Mouse (Mus musculus) kidney, embryonic 14.5 days (tissue): Measurements from ENCODE around the gene Ergic1. TPM values are rescaled to one million over a fixed set of nuclear protein-coding genes. Genes with fewer than 3 reads are reported as not detected.
A peak's percentile ranks its signal among the peaks of the same experiment; 100 is the strongest.

Source experiments
- ATAC-seq: fragments of 200-750 bp; cut with Nextera tagmentation; 2 replicates; pipeline ENCODE4 v1.8.0; 2017; ENCODE audit warnings: moderate number of reproducible peaks, mild to moderate bottlenecking, moderate TSS enrichment, moderate library complexity; ENCODE audit not compliant: low FRiP score, low TSS enrichment
- H3K27ac ChIP-seq: fragments of 300-500 bp; sonication (generic); 2 replicates; pipeline ENCODE4 v1.5.1; 2014; ENCODE audit warnings: low read depth, mild to moderate bottlenecking, low read length, moderate library complexity, mixed read lengths
- H3K27me3 ChIP-seq: fragments of 300-500 bp; sonication (generic); 2 replicates; pipeline ENCODE4 v1.6.1; 2014; ENCODE audit warnings: mild to moderate bottlenecking, low read length; ENCODE audit not compliant: control insufficient read depth, insufficient read depth
- H3K36me3 ChIP-seq: fragments of 300-500 bp; sonication (generic); 2 replicates; pipeline ENCODE4 v1.6.1; 2014; ENCODE audit warnings: low read length, mixed read lengths; ENCODE audit not compliant: control insufficient read depth, insufficient read depth
- H3K4me1 ChIP-seq: fragments of 300-500 bp; sonication (generic); 2 replicates; pipeline ENCODE4 v1.6.1; 2014; ENCODE audit warnings: low read length, mixed read lengths; ENCODE audit not compliant: control insufficient read depth, insufficient read depth
- H3K4me2 ChIP-seq: fragments of 300-500 bp; sonication (generic); replicated peaks from 2 replicates; pipeline ENCODE4 v1.6.1; 2014; ENCODE audit warnings: low read depth, mild to moderate bottlenecking, low read length
- H3K4me3 ChIP-seq: fragments of 300-500 bp; sonication (generic); 2 replicates; pipeline ENCODE4 v1.5.1; 2014; ENCODE audit warnings: mild to moderate bottlenecking, low read length
- H3K9ac ChIP-seq: fragments of 300-500 bp; sonication (generic); 2 replicates; pipeline ENCODE4 v1.6.1; 2014; ENCODE audit warnings: low read depth, mild to moderate bottlenecking, low read length, moderate library complexity
- H3K9me3 ChIP-seq: fragments of 300-500 bp; sonication (generic); 2 replicates; pipeline ENCODE4 v1.6.1; 2016; ENCODE audit warnings: low read length; ENCODE audit not compliant: control insufficient read depth
- WGBS: fragments of 180-500 bp; shearing (Covaris S2); extraction: QIAGEN DNeasy Blood & Tissue Kit; methylation state at CpG from one replicate; pipeline ENCODE4 v1.1.7; 2014; 5-methylcytosine and 5-hydroxymethylcytosine counted together
- polyA plus RNA-seq: library from polyadenylated mRNA; unstranded; fragments of >200 nt; fragmentation: Nextera tagmentation; extraction: Ambion mirVana; gene quantifications from 2 replicates; pipeline ENCODE4 v1.2.1, GENCODE M21; 2014

Gene Ergic1
- polyA plus RNA-seq, 1 experiment from 2014 or later: 150 TPM

GRCm38 (mm10) chr17:26575786-26576690 lies 14.7 kb downstream of the Ergic1 start:
- Histone ChIP-seq H3K4me1 (no peaks in the 10 kb centered on the region), H3K4me2 (no peak overlapping the region), H3K9ac (no peak overlapping the region), H3K36me3 (peaks cover 17% of the 10 kb centered on the region), H3K4me3 (no peak overlapping the region), H3K9me3 (no peaks in the 10 kb centered on the region), H3K27me3 (no peaks in the 10 kb centered on the region), H3K27ac (no peak overlapping the region)
- 83% methylated on average over 12 of the region's 12 CpGs for WGBS
- no peak for ATAC-seq

- Histone ChIP-seq H3K4me3 (no peak overlapping the region), H3K9me3 (no peaks in the 10 kb centered on the region), H3K27ac (no peak overlapping the region), H3K4me1 (no peaks in the 10 kb centered on the region), H3K36me3 (peaks cover 17% of the 10 kb centered on the region), H3K27me3 (no peaks in the 10 kb centered on the region), H3K9ac (no peak overlapping the region), H3K4me2 (no peak overlapping the region)
- 84% methylated on average over 7 of the region's 7 CpGs for WGBS
- ATAC-seq: no peak
Measured at GRCm38 (mm10) chr17:26576833-26577232, 15.5 kb downstream of the Ergic1 start.

GRCm38 (mm10) chr17:26577309-26577708 lies 16.0 kb downstream of the Ergic1 start:
- H3K4me3 ChIP-seq: no peak overlapping the region
- WGBS: 87% methylated on average over 11 of the region's 11 CpGs

GRCm38 (mm10) chr17:26578162-26578561 lies 16.9 kb downstream of the Ergic1 start:
- no peak overlapping the region for H3K27ac ChIP-seq
- no peaks in the 10 kb centered on the region; the same call in 1 of the 2 replicates for H3K4me1 ChIP-seq
- WGBS: 84% methylated on average over 7 of the region's 7 CpGs
- H3K9ac ChIP-seq: no peak overlapping the region
- H3K4me2 ChIP-seq: no peak overlapping the region
- no peaks in the 10 kb centered on the region for H3K27me3 ChIP-seq
- peaks cover 13% of the 10 kb centered on the region for H3K36me3 ChIP-seq
- no peak for ATAC-seq
- no peak overlapping the region for H3K4me3 ChIP-seq
- no peaks in the 10 kb centered on the region for H3K9me3 ChIP-seq

More at GRCm38 (mm10) chr17:26577309-26577708, 16.0 kb downstream of the Ergic1 start:
- ATAC-seq: no peak
- Histone ChIP-seq H3K4me2 (no peak overlapping the region), H3K4me1 (no peaks in the 10 kb centered on the region), H3K9ac (no peak overlapping the region), H3K27ac (no peak overlapping the region), H3K9me3 (no peaks in the 10 kb centered on the region), H3K36me3 (peaks cover 15% of the 10 kb centered on the region), H3K27me3 (no peaks in the 10 kb centered on the region)

GRCm38 (mm10) chr17:26578771-26579170 lies 17.5 kb downstream of the Ergic1 start:
- Histone ChIP-seq H3K4me1 (peaks cover 6% of the 10 kb centered on the region), H3K27me3 (no peaks in the 10 kb centered on the region), H3K9me3 (no peaks in the 10 kb centered on the region), H3K4me3 (no peak overlapping the region), H3K36me3 (peaks cover 13% of the 10 kb centered on the region), H3K9ac (no peak overlapping the region), H3K4me2 (no peak overlapping the region), H3K27ac (no peak overlapping the region)
- no peak for ATAC-seq
- WGBS: 96% methylated on average over 11 of the region's 11 CpGs

GRCm38 (mm10) chr17:26579396-26579795 lies 18.1 kb downstream of the Ergic1 start:
- H3K9me3 ChIP-seq: no peaks in the 10 kb centered on the region
- no peak overlapping the region for H3K27ac ChIP-seq
- H3K4me2 ChIP-seq: no peak overlapping the region
- H3K27me3 ChIP-seq: no peaks in the 10 kb centered on the region
- H3K9ac ChIP-seq: no peak overlapping the region
- H3K4me1 ChIP-seq: peaks cover 12% of the 10 kb centered on the region
- peaks cover 13% of the 10 kb centered on the region for H3K36me3 ChIP-seq
- H3K4me3 ChIP-seq: no peak overlapping the region
- WGBS: 82% methylated on average over 6 of the region's 6 CpGs
- ATAC-seq: no peak

GRCm38 (mm10) chr17:26580873-26581401 lies 19.6 kb downstream of the Ergic1 start:
- Histone ChIP-seq H3K27ac (no peak overlapping the region), H3K9ac (no peak overlapping the region), H3K27me3 (no peaks in the 10 kb centered on the region), H3K4me3 (no peak overlapping the region), H3K4me2 (no peak overlapping the region), H3K9me3 (no peaks in the 10 kb centered on the region), H3K4me1 (peaks cover 20% of the 10 kb centered on the region), H3K36me3 (peaks cover 7% of the 10 kb centered on the region; the same call in 1 of the 2 replicates)
- WGBS: 93% methylated on average over 3 of the region's 3 CpGs
- no peak for ATAC-seq

- no peak for ATAC-seq
- no peaks in the 10 kb centered on the region for H3K27me3 ChIP-seq
- H3K27ac ChIP-seq: no peak overlapping the region
- H3K9me3 ChIP-seq: no peaks in the 10 kb centered on the region
- no peak overlapping the region for H3K9ac ChIP-seq
- H3K4me3 ChIP-seq: no peak overlapping the region
- WGBS: 87% methylated on average over 5 of the region's 5 CpGs
- H3K4me1 ChIP-seq: peaks cover 20% of the 10 kb centered on the region
- H3K4me2 ChIP-seq: no peak overlapping the region
- H3K36me3 ChIP-seq: peaks cover 10% of the 10 kb centered on the region; the same call in 1 of the 2 replicates
Measured at GRCm38 (mm10) chr17:26582297-26582696, 21.0 kb downstream of the Ergic1 start.

- Histone ChIP-seq H3K4me3 (no peak overlapping the region), H3K4me1 (peaks cover 20% of the 10 kb centered on the region), H3K9me3 (no peaks in the 10 kb centered on the region), H3K36me3 (peaks cover 14% of the 10 kb centered on the region; the same call in 1 of the 2 replicates), H3K4me2 (no peak overlapping the region), H3K9ac (no peak overlapping the region), H3K27ac (0 out of 2 replicates have a peak overlapping the region, but pooled peaks have one; percentile 60), H3K27me3 (no peaks in the 10 kb centered on the region)
- WGBS: 95% methylated on average over 9 of the region's 9 CpGs
- no peak for ATAC-seq
Measured at GRCm38 (mm10) chr17:26583056-26583455, 21.8 kb downstream of the Ergic1 start.
